Mouse (Mus musculus): Measurements from ENCODE around the gene Cebpzos. TPM values are rescaled to one million over a fixed set of nuclear protein-coding genes. Genes with fewer than 3 reads are reported as not detected.

Gene Cebpzos
- polyA plus RNA-seq, 1 experiment from 2014 or later: 82.6 TPM

DNA sequence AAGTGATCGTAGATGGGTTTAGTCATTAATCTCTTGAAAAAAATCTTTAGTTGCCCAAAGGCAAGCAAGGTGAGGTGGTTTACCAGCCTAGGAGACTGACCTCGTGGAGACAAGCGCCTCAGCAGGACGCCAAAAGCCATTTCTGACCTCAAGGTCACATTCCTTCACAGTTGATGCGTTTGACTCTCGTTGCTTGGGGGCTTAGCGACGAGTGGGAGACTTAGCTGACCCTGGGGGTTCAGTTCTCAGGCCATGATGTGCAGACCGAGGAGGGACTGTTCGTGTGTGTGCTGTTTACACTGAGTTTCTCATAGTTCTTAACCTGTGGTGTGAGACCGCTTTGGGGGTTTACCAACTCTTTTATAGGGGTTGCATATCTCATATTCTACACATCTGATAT, 26.3 kb downstream of the Cebpzos start:
- no peaks in the 10 kb centered on the region for H3K9me3 ChIP-seq

DNA sequence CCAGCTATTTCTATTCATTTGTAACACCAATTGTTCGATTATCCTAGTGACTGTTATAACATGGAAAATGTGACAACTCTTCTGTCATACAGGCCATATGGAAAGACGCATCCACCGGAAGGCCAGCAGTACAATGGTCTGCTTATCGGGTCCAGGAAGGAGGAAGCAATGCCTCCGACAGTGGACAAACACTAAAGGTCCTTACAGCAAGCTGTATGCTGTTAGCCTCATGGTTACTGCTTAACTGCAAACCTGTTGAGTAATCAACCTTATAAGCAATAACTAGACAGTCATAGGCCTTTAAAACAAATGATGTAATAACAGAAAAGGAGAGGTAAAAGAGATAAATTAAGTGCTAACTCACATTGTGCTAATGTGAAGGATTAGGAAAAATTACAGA, 34.9 kb downstream of the Cebpzos start:
- H3K4me3 ChIP-seq: no peak overlapping the region
- peaks cover 76% of the 10 kb centered on the region for H3K36me3 ChIP-seq
- H3K4me1 ChIP-seq: peaks cover 3% of the 10 kb centered on the region; the same call in 1 of the 2 replicates
- no peak for ATAC-seq (ENCODE audit: borderline replicate concordance, extremely low read depth, low FRiP score, low TSS enrichment)
- no peaks in the 10 kb centered on the region for H3K27me3 ChIP-seq
- no peak overlapping the region for H3K9ac ChIP-seq
- no peak overlapping the region for H3K4me2 ChIP-seq
- WGBS: 89% methylated on average over 5 of the region's 5 CpGs
- no peaks in the 10 kb centered on the region for H3K9me3 ChIP-seq
- no peak overlapping the region for H3K27ac ChIP-seq

More for the DNA sequence above, 26.3 kb downstream of the Cebpzos start:
- H3K4me2 ChIP-seq: no peak overlapping the region
- H3K4me1 ChIP-seq: 0 out of 2 replicates have a peak, but pooled peaks cover 3% of the 10 kb centered on the region
- peaks cover 30% of the 10 kb centered on the region for H3K36me3 ChIP-seq
- no peak overlapping the region for H3K4me3 ChIP-seq
- H3K27ac ChIP-seq: no peak overlapping the region
- no peak overlapping the region for H3K9ac ChIP-seq
- 42% methylated on average over 11 of the region's 11 CpGs for WGBS
- no peaks in the 10 kb centered on the region for H3K27me3 ChIP-seq
- ATAC-seq (ENCODE audit: borderline replicate concordance, extremely low read depth, low FRiP score, low TSS enrichment): no peak

DNA sequence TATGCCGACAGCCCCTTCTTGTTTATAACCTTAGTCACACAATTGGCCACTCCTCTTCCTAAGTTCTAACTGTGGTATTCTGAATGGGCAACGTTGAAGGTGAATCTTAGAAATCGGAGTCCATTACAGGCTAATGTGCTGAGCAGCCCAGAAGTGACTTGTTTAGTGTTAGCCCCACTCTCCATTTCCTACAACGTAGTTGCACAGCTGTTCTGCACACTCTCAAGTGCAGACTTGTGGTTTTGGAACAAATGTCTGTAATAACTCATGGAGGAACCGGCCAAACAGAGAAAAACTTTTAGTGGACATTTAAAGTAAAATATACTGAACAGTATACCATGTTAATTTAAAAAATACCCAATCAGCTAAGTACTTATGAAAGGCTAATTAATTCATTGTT, 35.8 kb downstream of the Cebpzos start:
- Histone ChIP-seq H3K4me2 (no peak overlapping the region), H3K27ac (no peak overlapping the region), H3K27me3 (no peaks in the 10 kb centered on the region), H3K9me3 (no peaks in the 10 kb centered on the region), H3K4me1 (peaks cover 3% of the 10 kb centered on the region; the same call in 1 of the 2 replicates), H3K36me3 (peaks cover 76% of the 10 kb centered on the region), H3K9ac (no peak overlapping the region), H3K4me3 (no peak overlapping the region)
- no peak for ATAC-seq (ENCODE audit: borderline replicate concordance, extremely low read depth, low FRiP score, low TSS enrichment)
- 88% methylated on average over 5 of the region's 5 CpGs for WGBS

DNA sequence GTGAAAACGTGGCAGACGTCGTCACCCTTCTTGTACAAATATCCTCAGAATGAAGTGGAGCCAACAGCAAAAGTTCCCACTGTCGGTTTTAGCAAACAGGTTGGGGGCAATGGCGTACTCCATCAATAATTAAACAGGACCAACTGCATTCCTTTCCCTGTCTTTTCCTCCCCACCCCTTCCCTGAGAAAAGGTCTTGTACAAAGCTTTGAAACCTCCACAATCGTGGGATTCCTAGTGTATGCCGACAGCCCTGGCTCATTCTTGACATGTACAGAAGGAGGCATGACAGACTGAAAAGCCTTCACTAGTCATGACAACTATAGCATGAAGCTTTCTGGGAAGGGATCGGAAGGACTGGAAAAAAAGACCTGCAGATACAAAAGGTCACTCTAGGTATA, 36.9 kb downstream of the Cebpzos start:
- no peak overlapping the region for H3K9ac ChIP-seq
- H3K9me3 ChIP-seq: no peaks in the 10 kb centered on the region
- H3K4me1 ChIP-seq: peaks cover 3% of the 10 kb centered on the region; the same call in 1 of the 2 replicates
- peak overlapping the region; percentile 60 for H3K27ac ChIP-seq
- H3K4me3 ChIP-seq: no peak overlapping the region
- ATAC-seq (ENCODE audit: borderline replicate concordance, extremely low read depth, low FRiP score, low TSS enrichment): peak; percentile 64; the same call in 1 of the 2 replicates
- H3K27me3 ChIP-seq: no peaks in the 10 kb centered on the region
- no peak overlapping the region for H3K4me2 ChIP-seq
- 61% methylated on average over 8 of the region's 8 CpGs for WGBS
- H3K36me3 ChIP-seq: peaks cover 77% of the 10 kb centered on the region

DNA sequence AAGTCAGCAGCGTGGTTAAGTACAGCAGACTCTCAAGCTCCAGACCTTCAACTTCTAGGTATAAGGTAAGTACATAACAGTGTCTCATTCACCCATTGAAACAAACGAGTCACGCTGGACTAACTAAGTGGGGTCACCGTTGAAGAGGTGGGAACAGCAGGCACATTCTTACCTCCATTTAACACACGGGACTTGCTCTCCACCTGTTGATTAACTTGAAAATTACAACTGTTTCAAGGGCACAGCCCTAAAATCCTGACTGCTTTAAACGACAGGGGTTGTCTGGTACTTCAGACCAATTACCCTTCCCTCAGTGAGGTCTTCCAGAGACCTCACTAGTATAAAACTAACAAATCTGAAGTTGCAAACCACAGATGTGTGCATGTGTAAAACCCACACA, 43.2 kb downstream of the Cebpzos start:
- H3K4me2 ChIP-seq: no peak overlapping the region
- H3K27me3 ChIP-seq: no peaks in the 10 kb centered on the region
- H3K36me3 ChIP-seq: peaks cover 69% of the 10 kb centered on the region
- H3K9ac ChIP-seq: no peak overlapping the region
- ATAC-seq (ENCODE audit: borderline replicate concordance, extremely low read depth, low FRiP score, low TSS enrichment): no peak
- WGBS: 64% methylated on average over 6 of the region's 6 CpGs
- no peaks in the 10 kb centered on the region for H3K9me3 ChIP-seq
- no peaks in the 10 kb centered on the region for H3K4me1 ChIP-seq
- no peak overlapping the region for H3K27ac ChIP-seq
- no peak overlapping the region for H3K4me3 ChIP-seq

DNA sequence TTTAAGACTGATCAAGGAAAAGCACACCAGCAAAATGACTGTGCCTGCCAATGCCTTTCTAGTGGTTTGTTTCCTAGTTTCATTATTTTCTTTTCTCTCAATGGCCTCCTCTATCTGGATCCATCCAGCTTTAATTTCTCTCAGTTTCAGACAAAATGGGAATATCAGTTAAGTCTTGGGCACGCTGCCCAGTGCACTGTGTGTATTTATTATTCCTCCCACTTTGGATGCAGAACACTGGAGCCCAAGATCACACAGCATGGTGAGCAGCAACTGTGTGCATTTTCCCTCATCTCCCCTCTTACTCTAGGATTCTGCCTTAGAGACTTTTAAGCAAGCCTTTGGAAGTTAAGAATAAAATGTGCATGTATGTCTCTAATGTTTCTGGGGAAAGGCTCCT, 48.1 kb downstream of the Cebpzos start:
- WGBS: 88% methylated on average over 1 of the region's 1 CpGs
- Histone ChIP-seq H3K27ac (no peak overlapping the region), H3K4me2 (no peak overlapping the region), H3K4me3 (no peak overlapping the region), H3K36me3 (peaks cover 49% of the 10 kb centered on the region), H3K27me3 (no peaks in the 10 kb centered on the region), H3K9ac (no peak overlapping the region), H3K9me3 (no peaks in the 10 kb centered on the region), H3K4me1 (0 out of 2 replicates have a peak, but pooled peaks cover 3% of the 10 kb centered on the region)
- no peak for ATAC-seq (ENCODE audit: borderline replicate concordance, extremely low read depth, low FRiP score, low TSS enrichment)

DNA sequence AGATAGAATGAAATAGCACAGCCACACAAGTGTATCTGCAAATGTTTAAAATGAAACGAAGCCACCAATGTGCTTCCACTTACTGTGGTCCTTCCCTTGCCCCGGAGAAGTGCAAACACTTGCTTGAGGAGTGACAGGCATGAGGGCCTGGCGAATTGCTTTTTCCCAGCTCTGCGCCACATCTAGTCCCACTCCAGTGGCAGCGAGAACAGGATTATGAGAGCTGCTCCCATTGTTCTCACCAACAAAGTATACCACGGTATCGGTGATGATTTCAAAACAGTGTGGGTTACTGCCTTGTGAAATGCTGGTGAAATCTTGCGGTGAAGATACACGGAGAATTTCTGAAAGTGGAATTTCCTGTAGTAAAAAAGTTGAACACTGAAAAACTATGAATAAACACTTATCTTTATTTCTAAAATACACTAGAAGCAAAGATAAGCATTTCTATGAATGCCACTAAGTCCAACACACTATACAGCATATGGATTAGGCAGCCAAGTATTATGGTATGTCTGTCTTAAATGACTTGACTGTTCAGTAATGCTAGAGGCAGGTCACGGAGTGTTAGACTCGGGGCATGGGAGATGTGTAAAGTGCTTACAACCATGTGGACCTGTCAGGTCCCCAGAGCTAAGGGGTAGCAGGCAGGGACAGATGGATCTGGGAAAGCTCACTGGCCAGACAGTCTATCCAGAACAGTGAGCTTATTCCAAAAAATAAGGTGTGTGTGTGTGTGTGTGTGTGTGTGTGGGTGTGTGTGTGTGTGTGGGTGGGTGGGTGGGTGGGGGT, 50.0 kb downstream of the Cebpzos start:
- 63% methylated on average over 11 of the region's 11 CpGs for WGBS
- peak; percentile 57; the same call in 1 of the 2 replicates for ATAC-seq (ENCODE audit: borderline replicate concordance, extremely low read depth, low FRiP score, low TSS enrichment)
- H3K4me2 ChIP-seq: no peak overlapping the region
- peak overlapping the region; percentile 47 for H3K27ac ChIP-seq
- peaks cover 41% of the 10 kb centered on the region for H3K36me3 ChIP-seq
- H3K9ac ChIP-seq: no peak overlapping the region
- no peaks in the 10 kb centered on the region for H3K27me3 ChIP-seq
- 0 out of 2 replicates have a peak, but pooled peaks cover 3% of the 10 kb centered on the region for H3K4me1 ChIP-seq
- H3K9me3 ChIP-seq: no peaks in the 10 kb centered on the region
- H3K4me3 ChIP-seq: no peak overlapping the region

DNA sequence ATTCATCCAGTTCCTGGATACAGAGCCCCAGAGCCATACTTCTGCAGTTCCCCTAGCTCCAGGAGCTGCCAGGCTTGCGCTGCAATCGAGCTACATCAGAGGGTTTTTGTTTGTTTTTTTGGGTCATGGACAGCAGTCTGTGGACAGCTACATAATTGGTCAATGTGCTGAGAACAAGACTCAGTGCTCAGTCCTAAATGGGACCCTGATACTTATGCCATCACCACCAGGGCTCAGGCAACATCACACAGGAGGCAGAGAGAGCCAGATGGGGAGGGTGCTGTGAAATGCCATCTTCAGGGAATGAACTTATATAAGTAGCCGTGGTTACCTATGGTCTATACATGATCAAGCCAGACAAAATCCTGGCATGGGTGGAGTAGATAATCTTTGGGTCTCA, 52.2 kb downstream of the Cebpzos start:
- no peak for ATAC-seq (ENCODE audit: borderline replicate concordance, extremely low read depth, low FRiP score, low TSS enrichment)
- no peak overlapping the region for H3K9ac ChIP-seq
- WGBS: 65% methylated on average over 3 of the region's 3 CpGs
- peaks cover 39% of the 10 kb centered on the region for H3K36me3 ChIP-seq
- no peak overlapping the region for H3K4me2 ChIP-seq
- H3K9me3 ChIP-seq: no peaks in the 10 kb centered on the region
- H3K27ac ChIP-seq: no peak overlapping the region
- H3K4me3 ChIP-seq: no peak overlapping the region
- 0 out of 2 replicates have a peak, but pooled peaks cover 3% of the 10 kb centered on the region for H3K4me1 ChIP-seq
- H3K27me3 ChIP-seq: no peaks in the 10 kb centered on the region

Other genes starting within 250 kb of the Cebpzos start
- gene Strn, start 179.3 kb upstream of the Cebpzos start, polyA plus RNA-seq (2015; fragmentation: Nextera tagmentation; extraction: Ambion mirVana): 4.9 and 5.2 TPM in 2 replicates
- 12.7 and 13.2 TPM in 2 replicates for gene Heatr5b, start 81.1 kb upstream of the Cebpzos start, polyA plus RNA-seq (2015; fragmentation: Nextera tagmentation; extraction: Ambion mirVana)
- 34.2 and 39.3 TPM in 2 replicates for gene Gpatch11, start 80.9 kb upstream of the Cebpzos start, polyA plus RNA-seq (2015; fragmentation: Nextera tagmentation; extraction: Ambion mirVana)
- 13.2 and 14.9 TPM in 2 replicates for gene Eif2ak2, start 33.9 kb upstream of the Cebpzos start, polyA plus RNA-seq (2015; fragmentation: Nextera tagmentation; extraction: Ambion mirVana)
- 0.08 and 0.14 TPM in 2 replicates for gene Sult6b1, start 9.5 kb upstream of the Cebpzos start, polyA plus RNA-seq (2015; fragmentation: Nextera tagmentation; extraction: Ambion mirVana)
- gene Cebpz, start 20.6 kb downstream of the Cebpzos start, polyA plus RNA-seq (2015; fragmentation: Nextera tagmentation; extraction: Ambion mirVana): 46.4 and 47.3 TPM in 2 replicates
- 56.9 and 60.0 TPM in 2 replicates for gene Ndufaf7, start 20.6 kb downstream of the Cebpzos start, polyA plus RNA-seq (2015; fragmentation: Nextera tagmentation; extraction: Ambion mirVana)
- gene Prkd3, start 104.3 kb downstream of the Cebpzos start, polyA plus RNA-seq (2015; fragmentation: Nextera tagmentation; extraction: Ambion mirVana): 42.6 and 43.7 TPM in 2 replicates
- 15.5 and 18.2 TPM in 2 replicates for gene Qpct, start 135.4 kb downstream of the Cebpzos start, polyA plus RNA-seq (2015; fragmentation: Nextera tagmentation; extraction: Ambion mirVana)